Mouse (Mus musculus): ENCODE results near the gene Cox16. TPM values are rescaled to one million over a fixed set of nuclear protein-coding genes. Genes with fewer than 3 reads are reported as not detected.

The Cox16 gene
- polyA plus RNA-seq (2014; fragmentation: Illumina TruSeq; extraction: RNeasy Lipid Tissue Mini Kit (QIAGEN cat#74804); ENCODE audit: insufficient read depth, low read depth, low replicate concordance), result 125 TPM

DNA sequence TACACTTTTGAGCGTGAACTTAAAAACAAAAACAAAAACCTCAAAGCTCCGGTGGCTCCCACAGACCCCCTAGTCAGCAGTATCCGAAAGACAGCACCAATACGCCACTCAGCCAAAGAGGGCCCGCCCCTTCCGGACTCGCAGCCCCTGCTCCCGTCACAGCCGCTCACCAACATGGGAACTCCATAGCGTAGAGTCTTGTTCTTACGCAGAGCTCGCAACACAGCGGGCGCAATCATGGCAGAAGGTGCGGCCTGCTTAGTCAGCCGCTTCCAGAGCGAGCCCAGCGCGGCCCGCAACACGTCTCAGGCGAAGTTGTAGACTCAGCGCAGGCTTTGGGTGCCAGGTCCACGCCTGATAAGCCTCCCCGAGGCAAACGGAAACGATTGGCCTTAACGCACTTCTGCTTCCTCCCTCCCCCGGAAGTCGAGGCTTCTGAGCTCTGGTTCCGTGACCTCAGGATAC, at the start of gene Cox16:
Cox16 (minus strand) TSS at position 401 of the 465 bp plus-strand sequence.

DNA sequence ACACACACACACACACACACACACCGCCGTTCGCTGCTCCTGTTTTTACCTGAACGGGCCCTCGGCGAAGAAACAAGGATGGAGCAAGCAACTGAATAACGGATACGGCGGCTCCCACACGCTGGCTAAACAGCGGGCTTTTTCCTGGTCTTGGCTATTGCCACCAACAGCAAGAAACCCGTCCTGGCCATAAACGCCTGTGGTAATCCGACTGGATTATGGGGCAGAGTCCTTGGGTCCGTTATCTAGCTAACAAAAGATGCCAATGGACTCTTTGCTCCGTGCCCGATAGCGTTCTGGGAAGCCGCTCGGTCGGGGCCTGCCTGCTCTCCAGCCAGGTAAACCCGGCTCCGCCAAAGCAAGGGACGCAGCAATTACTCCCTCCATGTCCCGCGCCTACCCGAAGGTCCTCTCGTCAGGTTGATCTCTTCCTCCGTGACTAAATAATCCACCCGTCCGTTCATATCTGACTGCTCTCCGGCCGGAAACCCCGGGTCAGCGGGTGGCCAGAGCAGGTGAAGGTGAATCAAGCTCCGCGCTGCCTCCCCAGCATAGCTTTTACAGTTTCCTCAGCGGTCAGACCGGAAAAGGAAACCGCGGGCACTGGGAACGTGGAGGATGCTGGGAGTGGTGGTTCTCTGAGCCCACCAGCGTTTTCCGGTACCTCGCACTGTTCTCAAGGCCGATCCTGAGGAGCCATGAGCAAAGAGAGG, 47.5 kb upstream of the Cox16 start, which contains the start of the genes Gm20498 and Synj2bp:
Gm20498 (minus strand) TSS at position 590 of the 713 bp plus-strand sequence.
Synj2bp (minus strand) TSS at position 596 of the 713 bp plus-strand sequence.

DNA sequence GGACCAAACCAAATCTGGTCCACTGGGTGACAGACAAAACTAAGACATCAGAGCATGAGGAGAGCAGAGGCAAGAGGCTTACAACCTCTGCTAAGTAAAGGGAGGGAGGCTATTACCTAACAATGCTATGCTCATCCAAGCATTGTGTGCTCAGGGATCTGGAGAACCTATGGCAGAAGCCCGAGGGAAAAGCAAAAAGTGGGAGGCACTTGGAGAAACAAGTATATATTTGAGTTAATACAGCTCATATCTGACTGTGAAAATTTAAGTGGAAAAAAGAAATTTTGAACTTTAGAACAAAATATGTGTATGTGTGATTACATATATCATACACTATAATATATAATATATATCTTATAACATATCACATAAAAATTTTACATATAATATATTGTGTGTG, 63.1 kb downstream of the Cox16 start, which contains the start of gene Adam4:
Adam4 (minus strand) TSS at position 101 of the 400 bp plus-strand sequence.

DNA sequence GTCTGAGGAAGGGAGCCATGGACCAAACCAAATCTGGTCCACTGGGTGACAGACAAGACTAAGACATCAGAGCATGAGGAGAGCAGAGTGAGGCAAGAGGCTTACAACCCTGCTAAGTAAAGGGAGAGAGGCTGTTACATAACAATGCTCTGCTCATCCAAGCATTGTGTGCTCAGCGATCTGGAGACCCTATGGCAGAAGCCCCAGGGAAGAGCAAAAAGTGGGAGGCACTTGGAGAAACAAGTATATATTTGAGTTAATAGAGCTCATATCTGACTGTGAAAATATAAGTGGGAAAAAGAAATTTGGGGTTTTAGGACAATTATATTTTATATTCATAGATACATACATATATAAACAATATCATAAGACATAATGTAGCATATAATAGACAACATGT, 105.6 kb downstream of the Cox16 start, which contains the start of gene Gm4787:
Gm4787 (minus strand) TSS at position 101 of the 400 bp plus-strand sequence.

DNA sequence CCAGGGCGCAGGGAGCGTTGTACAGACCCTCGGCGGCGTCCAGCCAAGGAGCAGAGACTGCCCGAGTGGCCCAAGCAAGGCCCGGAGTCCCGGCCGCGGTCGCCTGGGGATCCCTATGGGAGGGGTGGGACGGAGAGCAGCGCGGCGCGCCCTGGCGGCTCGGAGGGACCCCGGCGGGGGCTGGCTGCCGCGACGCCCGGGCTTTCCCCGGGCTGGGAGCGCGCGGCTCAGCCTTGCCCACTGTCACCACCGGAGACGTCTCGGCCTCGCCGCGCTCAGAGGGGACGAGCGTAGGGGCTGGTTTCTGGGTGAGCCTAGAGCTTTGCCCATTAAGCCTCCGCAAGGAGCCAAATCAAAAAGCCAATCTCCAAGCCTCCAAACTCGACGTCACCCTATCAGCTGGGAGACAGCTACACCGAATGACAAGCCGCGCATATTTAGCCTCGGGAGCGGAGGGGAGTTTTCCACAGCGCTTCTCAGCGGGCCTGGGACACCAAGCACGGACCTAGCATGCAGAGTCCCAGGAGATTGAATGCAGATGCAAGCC, 152.0 kb downstream of the Cox16 start, which contains the start of gene Slc8a3:
Slc8a3 (minus strand) TSS at position 306 of the 547 bp plus-strand sequence.

Other genes starting within 250 kb of the Cox16 start
- 0.19 TPM for gene Slc8a3, start 151.9 kb downstream of the Cox16 start, polyA plus RNA-seq (2014; fragmentation: Illumina TruSeq; extraction: RNeasy Lipid Tissue Mini Kit (QIAGEN cat#74804); ENCODE audit: insufficient read depth, low read depth, low replicate concordance)
- gene Gm4787, start 105.7 kb downstream of the Cox16 start, polyA plus RNA-seq (2014; fragmentation: Illumina TruSeq; extraction: RNeasy Lipid Tissue Mini Kit (QIAGEN cat#74804); ENCODE audit: insufficient read depth, low read depth, low replicate concordance), result 0.27 TPM
- 0.35 TPM for gene Adam4, start 63.2 kb downstream of the Cox16 start, polyA plus RNA-seq (2014; fragmentation: Illumina TruSeq; extraction: RNeasy Lipid Tissue Mini Kit (QIAGEN cat#74804); ENCODE audit: insufficient read depth, low read depth, low replicate concordance)
- gene Gm20498, start 47.8 kb upstream of the Cox16 start, polyA plus RNA-seq (2014; fragmentation: Illumina TruSeq; extraction: RNeasy Lipid Tissue Mini Kit (QIAGEN cat#74804); ENCODE audit: insufficient read depth, low read depth, low replicate concordance), result 8.6 TPM
- gene Synj2bp, start 47.8 kb upstream of the Cox16 start, polyA plus RNA-seq (2014; fragmentation: Illumina TruSeq; extraction: RNeasy Lipid Tissue Mini Kit (QIAGEN cat#74804); ENCODE audit: insufficient read depth, low read depth, low replicate concordance), result 24.3 TPM
- not detected for gene Adam21, start 83.3 kb upstream of the Cox16 start, polyA plus RNA-seq (2014; fragmentation: Illumina TruSeq; extraction: RNeasy Lipid Tissue Mini Kit (QIAGEN cat#74804); ENCODE audit: insufficient read depth, low read depth, low replicate concordance)
- gene Med6, start 109.9 kb upstream of the Cox16 start, polyA plus RNA-seq (2014; fragmentation: Illumina TruSeq; extraction: RNeasy Lipid Tissue Mini Kit (QIAGEN cat#74804); ENCODE audit: insufficient read depth, low read depth, low replicate concordance), result 35.9 TPM
- 12.3 TPM for gene Ttc9, start 146.1 kb upstream of the Cox16 start, polyA plus RNA-seq (2014; fragmentation: Illumina TruSeq; extraction: RNeasy Lipid Tissue Mini Kit (QIAGEN cat#74804); ENCODE audit: insufficient read depth, low read depth, low replicate concordance)

Data from lung, adult 10 weeks (tissue).